Mouse (Mus musculus): Measurements from ENCODE around the gene Gm4305. TPM values are rescaled to one million over a fixed set of nuclear protein-coding genes. Genes with fewer than 3 reads are reported as not detected.
"Not testable (repeated sequence)": the region's sequence is repeated elsewhere in the genome, so short reads cannot be mapped to it uniquely, and the experiment has no call there.

Gm4305 gene
- polyA plus RNA-seq (2015; fragmentation: Nextera tagmentation; extraction: Ambion mirVana), result not detected in 2 replicates

DNA sequence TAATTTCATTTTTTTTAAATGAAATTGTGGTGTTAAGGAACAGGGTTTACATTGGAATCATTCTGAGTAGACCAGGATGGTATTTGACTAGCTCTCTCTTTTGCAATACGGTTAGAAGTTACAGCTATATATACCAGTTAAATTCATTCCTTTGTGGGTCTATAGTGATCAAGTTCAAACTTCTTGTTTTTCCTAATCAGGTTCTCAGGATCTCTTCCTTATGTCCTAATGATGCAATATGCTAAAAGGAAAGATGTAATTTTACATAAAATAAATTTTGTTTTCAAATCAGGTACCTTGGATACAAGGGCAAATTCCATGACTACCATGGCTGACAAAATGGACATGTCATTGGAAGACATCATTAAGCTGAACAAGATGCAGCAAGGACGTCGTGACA is at the start of gene Gm4305:
TSS of gene Gm4305 (plus strand) at position 301 of the 400 bp plus-strand sequence.
- H3K4me1 ChIP-seq (ENCODE audit: control insufficient read depth, insufficient read depth, low read length); ATAC-seq (replicated peaks; ENCODE audit: extremely low read depth, insufficient read depth, low FRiP score); H3K4me2 ChIP-seq (ENCODE audit: low read depth, low read length); H3K27me3 ChIP-seq (ENCODE audit: control insufficient read depth, insufficient read depth, low read length); H3K4me3 ChIP-seq (ENCODE audit: low read length); H3K9me3 ChIP-seq (replicated peaks; ENCODE audit: control insufficient read depth, low read length); H3K27ac ChIP-seq (ENCODE audit: low read length); H3K36me3 ChIP-seq (ENCODE audit: control insufficient read depth, insufficient read depth); H3K9ac ChIP-seq (ENCODE audit: low read length): not testable (repeated sequence)
- WGBS, result no CpG with 5 or more reads among the region's 3 CpGs

GRCm38 (mm10) chr10:100335376-100335775 is 15.5 kb upstream of the Gm4305 start, which contains the start of gene Gm4301:
TSS of gene Gm4301 (plus strand) at chr10:100335676.
- H3K9me3 ChIP-seq (replicated peaks; ENCODE audit: control insufficient read depth, low read length); H3K27ac ChIP-seq (ENCODE audit: low read length); ATAC-seq (replicated peaks; ENCODE audit: extremely low read depth, insufficient read depth, low FRiP score); H3K4me3 ChIP-seq (ENCODE audit: low read length); H3K4me1 ChIP-seq (ENCODE audit: control insufficient read depth, insufficient read depth, low read length); H3K9ac ChIP-seq (ENCODE audit: low read length); H3K4me2 ChIP-seq (ENCODE audit: low read depth, low read length); H3K27me3 ChIP-seq (ENCODE audit: control insufficient read depth, insufficient read depth, low read length); H3K36me3 ChIP-seq (ENCODE audit: control insufficient read depth, insufficient read depth): not testable (repeated sequence)
- no CpG with 5 or more reads among the region's 2 CpGs for WGBS

DNA sequence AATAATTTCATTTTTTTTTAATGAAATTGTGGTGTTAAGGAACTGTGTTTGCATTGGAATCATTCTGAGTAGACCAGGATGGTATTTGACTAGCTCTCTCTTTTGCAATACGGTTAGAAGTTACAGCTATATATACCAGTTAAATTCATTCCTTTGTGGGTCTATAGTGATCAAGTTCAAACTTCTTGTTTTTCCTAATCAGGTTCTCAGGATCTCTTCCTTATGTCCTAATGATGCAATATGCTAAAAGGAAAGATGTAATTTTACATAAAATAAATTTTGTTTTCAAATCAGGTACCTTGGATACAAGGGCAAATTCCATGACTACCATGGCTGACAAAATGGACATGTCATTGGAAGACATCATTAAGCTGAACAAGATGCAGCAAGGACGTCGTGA is 10.4 kb upstream of the Gm4305 start, which contains the start of gene Gm4302:
TSS of gene Gm4302 (plus strand) at position 301 of the 400 bp plus-strand sequence.
- not testable (repeated sequence) for H3K9me3 ChIP-seq (replicated peaks; ENCODE audit: control insufficient read depth, low read length); ATAC-seq (replicated peaks; ENCODE audit: extremely low read depth, insufficient read depth, low FRiP score); H3K36me3 ChIP-seq (ENCODE audit: control insufficient read depth, insufficient read depth); H3K4me1 ChIP-seq (ENCODE audit: control insufficient read depth, insufficient read depth, low read length); H3K4me2 ChIP-seq (ENCODE audit: low read depth, low read length); H3K27ac ChIP-seq (ENCODE audit: low read length); H3K4me3 ChIP-seq (ENCODE audit: low read length); H3K9ac ChIP-seq (ENCODE audit: low read length); H3K27me3 ChIP-seq (ENCODE audit: control insufficient read depth, insufficient read depth, low read length)
- WGBS, result no CpG with 5 or more reads among the region's 3 CpGs

GRCm38 (mm10) chr10:100345672-100346071 is 5.2 kb upstream of the Gm4305 start, which contains the start of gene Gm4303:
TSS of gene Gm4303 (plus strand) at chr10:100345972.
- not testable (repeated sequence) for H3K4me2 ChIP-seq (ENCODE audit: low read depth, low read length); H3K27me3 ChIP-seq (ENCODE audit: control insufficient read depth, insufficient read depth, low read length); H3K36me3 ChIP-seq (ENCODE audit: control insufficient read depth, insufficient read depth); H3K9ac ChIP-seq (ENCODE audit: low read length); H3K4me1 ChIP-seq (ENCODE audit: control insufficient read depth, insufficient read depth, low read length); H3K9me3 ChIP-seq (replicated peaks; ENCODE audit: control insufficient read depth, low read length); H3K4me3 ChIP-seq (ENCODE audit: low read length); ATAC-seq (replicated peaks; ENCODE audit: extremely low read depth, insufficient read depth, low FRiP score); H3K27ac ChIP-seq (ENCODE audit: low read length)
- no CpG with 5 or more reads among the region's 3 CpGs for WGBS

DNA sequence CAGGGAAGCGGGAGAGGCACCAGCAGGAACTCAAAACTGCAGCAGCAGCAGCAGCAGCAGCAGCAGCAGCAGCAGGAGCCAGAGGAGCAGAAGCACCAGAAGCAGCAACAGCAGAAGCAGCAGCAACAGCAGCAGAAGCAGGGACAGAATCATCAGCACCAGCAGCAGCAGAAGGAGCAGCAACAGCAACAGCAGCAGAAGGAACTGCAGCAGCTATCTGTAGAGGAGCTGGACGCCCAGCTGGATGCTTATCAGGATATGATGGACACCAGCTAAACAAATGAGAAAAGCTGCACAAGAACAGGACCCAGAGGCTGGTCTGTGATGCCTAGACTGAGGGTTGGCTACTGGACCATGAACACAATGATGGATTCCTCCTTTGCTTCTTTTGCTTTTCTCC is 5.9 kb downstream of the Gm4305 start:
- not testable (repeated sequence) for H3K4me3 ChIP-seq (ENCODE audit: low read length); H3K36me3 ChIP-seq (ENCODE audit: control insufficient read depth, insufficient read depth); H3K4me1 ChIP-seq (ENCODE audit: control insufficient read depth, insufficient read depth, low read length); H3K27ac ChIP-seq (ENCODE audit: low read length); H3K27me3 ChIP-seq (ENCODE audit: control insufficient read depth, insufficient read depth, low read length); H3K4me2 ChIP-seq (ENCODE audit: low read depth, low read length); H3K9ac ChIP-seq (ENCODE audit: low read length); ATAC-seq (replicated peaks; ENCODE audit: extremely low read depth, insufficient read depth, low FRiP score); H3K9me3 ChIP-seq (replicated peaks; ENCODE audit: control insufficient read depth, low read length)
- WGBS, result 53% methylated on average over 2 of the region's 2 CpGs

DNA sequence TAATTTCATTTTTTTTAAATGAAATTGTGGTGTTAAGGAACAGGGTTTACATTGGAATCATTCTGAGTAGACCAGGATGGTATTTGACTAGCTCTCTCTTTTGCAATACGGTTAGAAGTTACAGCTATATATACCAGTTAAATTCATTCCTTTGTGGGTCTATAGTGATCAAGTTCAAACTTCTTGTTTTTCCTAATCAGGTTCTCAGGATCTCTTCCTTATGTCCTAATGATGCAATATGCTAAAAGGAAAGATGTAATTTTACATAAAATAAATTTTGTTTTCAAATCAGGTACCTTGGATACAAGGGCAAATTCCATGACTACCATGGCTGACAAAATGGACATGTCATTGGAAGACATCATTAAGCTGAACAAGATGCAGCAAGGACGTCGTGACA is 10.1 kb downstream of the Gm4305 start, which contains the start of gene Gm4307:
TSS of gene Gm4307 (plus strand) at position 301 of the 400 bp plus-strand sequence.
- H3K27me3 ChIP-seq (ENCODE audit: control insufficient read depth, insufficient read depth, low read length); H3K9me3 ChIP-seq (replicated peaks; ENCODE audit: control insufficient read depth, low read length); H3K4me1 ChIP-seq (ENCODE audit: control insufficient read depth, insufficient read depth, low read length); H3K27ac ChIP-seq (ENCODE audit: low read length); H3K4me3 ChIP-seq (ENCODE audit: low read length); H3K36me3 ChIP-seq (ENCODE audit: control insufficient read depth, insufficient read depth); H3K9ac ChIP-seq (ENCODE audit: low read length); ATAC-seq (replicated peaks; ENCODE audit: extremely low read depth, insufficient read depth, low FRiP score); H3K4me2 ChIP-seq (ENCODE audit: low read depth, low read length): not testable (repeated sequence)
- no CpG with 5 or more reads among the region's 3 CpGs for WGBS

DNA sequence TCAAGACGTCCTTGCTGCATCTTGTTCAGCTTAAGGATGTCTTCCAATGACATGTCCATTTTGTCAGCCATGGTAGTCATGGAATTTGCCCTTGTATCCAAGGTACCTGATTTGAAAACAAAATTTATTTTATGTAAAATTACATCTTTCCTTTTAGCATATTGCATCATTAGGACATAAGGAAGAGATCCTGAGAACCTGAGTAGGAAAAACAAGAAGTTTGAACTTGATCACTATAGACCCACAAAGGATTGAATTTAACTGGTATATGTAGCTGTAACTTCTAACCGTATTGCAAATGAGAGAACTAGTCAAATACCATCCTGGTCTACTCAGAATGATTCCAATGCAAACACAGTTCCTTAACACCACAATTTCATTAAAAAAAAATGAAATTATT is 31.6 kb downstream of the Gm4305 start, which contains the start of gene Gm4312:
TSS of gene Gm4312 (minus strand) at position 101 of the 400 bp plus-strand sequence.
- ATAC-seq (replicated peaks; ENCODE audit: extremely low read depth, insufficient read depth, low FRiP score); H3K4me1 ChIP-seq (ENCODE audit: control insufficient read depth, insufficient read depth, low read length); H3K27ac ChIP-seq (ENCODE audit: low read length); H3K4me2 ChIP-seq (ENCODE audit: low read depth, low read length); H3K9me3 ChIP-seq (replicated peaks; ENCODE audit: control insufficient read depth, low read length); H3K9ac ChIP-seq (ENCODE audit: low read length); H3K4me3 ChIP-seq (ENCODE audit: low read length); H3K27me3 ChIP-seq (ENCODE audit: control insufficient read depth, insufficient read depth, low read length); H3K36me3 ChIP-seq (ENCODE audit: control insufficient read depth, insufficient read depth): not testable (repeated sequence)
- whole genome bisulfite sequencing, result no CpG with 5 or more reads among the region's 2 CpGs

Other genes starting within 250 kb of the Gm4305 start
- not detected in 2 replicates for gene Gm4301, start 15.4 kb upstream of the Gm4305 start, polyA plus RNA-seq (2015; fragmentation: Nextera tagmentation; extraction: Ambion mirVana)
- not detected in 2 replicates for gene Gm4302, start 10.3 kb upstream of the Gm4305 start, polyA plus RNA-seq (2015; fragmentation: Nextera tagmentation; extraction: Ambion mirVana)
- not detected in 2 replicates for gene Gm4303, start 5.1 kb upstream of the Gm4305 start, polyA plus RNA-seq (2015; fragmentation: Nextera tagmentation; extraction: Ambion mirVana)
- gene Gm4307, start 10.2 kb downstream of the Gm4305 start, polyA plus RNA-seq (2015; fragmentation: Nextera tagmentation; extraction: Ambion mirVana), result not detected in 2 replicates
- gene Gm4312, start 31.5 kb downstream of the Gm4305 start, polyA plus RNA-seq (2015; fragmentation: Nextera tagmentation; extraction: Ambion mirVana), result not detected in 2 replicates
- gene Tmtc3, start 136.3 kb downstream of the Gm4305 start, polyA plus RNA-seq (2015; fragmentation: Nextera tagmentation; extraction: Ambion mirVana), result 12.5 and 13.2 TPM in 2 replicates
- gene Cep290, start 136.5 kb downstream of the Gm4305 start, polyA plus RNA-seq (2015; fragmentation: Nextera tagmentation; extraction: Ambion mirVana), result 2.4 and 2.8 TPM in 2 replicates
- 7.4 and 7.8 TPM in 2 replicates for gene 4930430F08Rik, start 239.3 kb downstream of the Gm4305 start, polyA plus RNA-seq (2015; fragmentation: Nextera tagmentation; extraction: Ambion mirVana)
- not detected in 2 replicates for gene 1700017N19Rik, start 239.4 kb downstream of the Gm4305 start, polyA plus RNA-seq (2015; fragmentation: Nextera tagmentation; extraction: Ambion mirVana)